In genomic region chr7:75855028-75855427, GRCm38 (mm10) we compare ENCODE assay signal across 8 mouse cellular contexts. TPM values are rescaled to one million over a fixed set of nuclear protein-coding genes. Genes with fewer than 3 reads are reported as not detected.
DNase-seq lines count a peak whose midpoint lies in the region; ATAC-seq and TF ChIP-seq lines count a peak whose summit lies in the region.

No protein-coding gene starts in this region.

- H3K4me3 ChIP-seq in forebrain, embryonic 15.5 days, result no peak overlapping the region
- no peak overlapping the region for H3K4me3 ChIP-seq in liver, postnatal 0 days (ENCODE audit: low read depth, low read length)

- H3K9me3 ChIP-seq in forebrain, embryonic 15.5 days, result no peaks in the 10 kb centered on the region
- H3K9me3 ChIP-seq in liver, postnatal 0 days (ENCODE audit: low read length), result no peaks in the 10 kb centered on the region

- H3K27me3 ChIP-seq in forebrain, embryonic 15.5 days, result no peaks in the 10 kb centered on the region
- H3K27me3 ChIP-seq in liver, postnatal 0 days (ENCODE audit: insufficient read depth, low read length), result no peaks in the 10 kb centered on the region

- peak overlapping the region; percentile 15; the same call in 1 of the 2 replicates for H3K9ac ChIP-seq in forebrain, embryonic 15.5 days (replicated peaks)
- H3K9ac ChIP-seq in liver, postnatal 0 days (replicated peaks), result 0 out of 2 replicates have a peak overlapping the region, but pooled peaks have one; percentile 47

- H3K36me3 ChIP-seq in forebrain, embryonic 15.5 days, result no peaks in the 10 kb centered on the region; the same call in 1 of the 2 replicates
- H3K36me3 ChIP-seq in liver, postnatal 0 days (replicated peaks; ENCODE audit: insufficient read depth, low read length), result peaks cover 8% of the 10 kb centered on the region

- TF ChIP-seq EP300 in liver, postnatal 0 days (IDR thresholded peaks at IDR 0.05; ENCODE audit: low read depth), result no peak

- TF ChIP-seq CTCF in liver, postnatal 0 days (IDR thresholded peaks at IDR 0.05; ENCODE audit: low read depth), result no peak

- 45% methylated on average over 6 of the region's 6 CpGs for WGBS in forebrain, embryonic 15.5 days
- WGBS in liver, postnatal 0 days (ENCODE audit: insufficient replicate concordance), result 36% methylated on average over 6 of the region's 6 CpGs

- DNase-seq in spleen, adult 18-20 months, result peak; percentile 31 to 50
- no peak for DNase-seq in spleen, adult 12 weeks (ENCODE audit: low spot score)
- no peak for DNase-seq in liver, postnatal 0 days
- peak; percentile 48 for DNase-seq in thymus, postnatal 25 days
- no peak for DNase-seq in left cerebral cortex, adult 11 months (ENCODE audit: low spot score)
- no peak for DNase-seq in lung, postnatal 10 days
- no peak for DNase-seq in ovary, postnatal 10 days (ENCODE audit: low spot score)

- no peak for ATAC-seq in forebrain, embryonic 15.5 days (replicated peaks)
- ATAC-seq in liver, postnatal 0 days, result no peak

- peaks cover 56% of the 10 kb centered on the region for H3K4me1 ChIP-seq in forebrain, embryonic 15.5 days
- peaks cover 52% of the 10 kb centered on the region for H3K4me1 ChIP-seq in liver, postnatal 0 days (ENCODE audit: insufficient read depth)

- peak overlapping the region; percentile 61 for H3K27ac ChIP-seq in forebrain, embryonic 15.5 days (replicated peaks)
- peak overlapping the region; percentile 89 for H3K27ac ChIP-seq in liver, postnatal 0 days (ENCODE audit: low read depth)

- no peak overlapping the region; the same call in 1 of the 2 replicates for H3K4me2 ChIP-seq in forebrain, embryonic 15.5 days (replicated peaks)
- peak overlapping the region; percentile 44 for H3K4me2 ChIP-seq in liver, postnatal 0 days (ENCODE audit: low read depth, low read length)

RNA-seq across cellular contexts. Expression of gene Klhl25, which starts 6.9 kb away (rescaled TPM):
- 40.1 and 42.8 TPM in 2 replicates for polyA plus RNA-seq in forebrain, embryonic 15.5 days (2015; fragmentation: Nextera tagmentation; extraction: Ambion mirVana)
- 13.0 and 13.5 TPM in 2 replicates for polyA plus RNA-seq in liver, postnatal 0 days (2015; fragmentation: Nextera tagmentation; extraction: Ambion mirVana)

Comparison
In these comparisons a context has a peak if more than half of its experiments do, and no peak if none do; other contexts are left out.
1. DNase-seq: peak in spleen, adult 18-20 months (2 of 2) and thymus, postnatal 25 days (single experiment); none in spleen, adult 12 weeks (single experiment), liver, postnatal 0 days (single experiment), left cerebral cortex, adult 11 months (single experiment), lung, postnatal 10 days (single experiment) and ovary, postnatal 10 days (single experiment).